Mouse (Mus musculus) liver, adult 2 months (tissue): ENCODE data around the gene LTO1. TPM values are rescaled to one million over a fixed set of nuclear protein-coding genes. Genes with fewer than 3 reads are reported as not detected.
"Not testable (repeated sequence)": the region's sequence is repeated elsewhere in the genome, so short reads cannot be mapped to it uniquely, and the experiment has no call there.

Source experiments
- DNase-seq: peaks from one replicate; pipeline ENCODE4 v3.0.0-alpha.2; 2011; ENCODE audit warnings: low read depth, low spot score; ENCODE audit errors: extremely low read depth
- H3K27ac ChIP-seq: fragments of 200-500 bp; replicated peaks from 2 replicates; pipeline ENCODE4 v1.5.1; 2012; ENCODE audit warnings: low read depth, mild to moderate bottlenecking, control low read depth, inconsistent platforms, low read length; ENCODE audit not compliant: insufficient read depth
- H3K27me3 ChIP-seq: fragments of 200-500 bp; 2 replicates; pipeline ENCODE4 v1.6.1; 2012; ENCODE audit warnings: mild to moderate bottlenecking, moderate library complexity, low read length, inconsistent platforms; ENCODE audit not compliant: control insufficient read depth, insufficient read depth
- H3K36me3 ChIP-seq: fragments of 200-500 bp; 2 replicates; pipeline ENCODE4 v1.6.1; 2012; ENCODE audit warnings: low read length, inconsistent platforms; ENCODE audit not compliant: control insufficient read depth, insufficient read depth
- H3K4me1 ChIP-seq: fragments of 200-500 bp; 2 replicates; pipeline ENCODE4 v1.6.1; 2011; ENCODE audit warnings: low read length; ENCODE audit not compliant: control insufficient read depth, insufficient read depth
- H3K4me3 ChIP-seq: fragments of 200-500 bp; 2 replicates; pipeline ENCODE4 v1.5.1; 2011; ENCODE audit warnings: low read depth, mild to moderate bottlenecking, control low read depth, low read length, moderate library complexity; ENCODE audit not compliant: insufficient read depth
- H3K79me2 ChIP-seq: fragments of 200-500 bp; 2 replicates; pipeline ENCODE4 v1.6.1; 2012; ENCODE audit warnings: inconsistent platforms, mild to moderate bottlenecking, low read length, moderate library complexity; ENCODE audit not compliant: control insufficient read depth, insufficient read depth
- H3K9ac ChIP-seq: fragments of 200-500 bp; 2 replicates; pipeline ENCODE4 v1.6.1; 2012; ENCODE audit warnings: low read depth, mild to moderate bottlenecking, control low read depth, inconsistent platforms, low read length
- CTCF ChIP-seq: fragments of 200-500 bp; IDR thresholded peaks from 2 replicates; pipeline ENCODE4 v1.5.1; 2011; ENCODE audit warnings: low read depth, low read length, control low read depth
- POLR2A ChIP-seq: fragments of 200-500 bp; IDR thresholded peaks from 2 replicates; pipeline ENCODE4 v1.6.1; 2011; ENCODE audit warnings: low read length, control low read depth; ENCODE audit not compliant: insufficient read depth; ENCODE audit errors: extremely low read depth
- WGBS: fragments of 180-500 bp; shearing (Covaris S2); methylation state at CpG from one replicate; pipeline ENCODE4 v1.1.7; 2018; 5-methylcytosine and 5-hydroxymethylcytosine counted together
- polyA plus RNA-seq: library from polyadenylated mRNA; depleted of rRNA; stranded (reverse); fragments of >200 nt; gene quantifications from 2 replicates; pipeline ENCODE4 v1.2.3, GENCODE M21; 2012
- total RNA-seq: library from RNA; depleted of rRNA; stranded (reverse); fragments of >200 nt; gene quantifications from 2 replicates; pipeline ENCODE4 v1.2.3, GENCODE M21; 2014

The LTO1 gene
- total and polyA plus RNA-seq, 2 experiments: 8.9 to 11.2 TPM

- H3K36me3 ChIP-seq: no peaks in the 10 kb centered on the region
- TF ChIP-seq CTCF (no peak), POLR2A (no peak)
- no peaks in the 10 kb centered on the region for H3K79me2 ChIP-seq
- DNase-seq: no peak
- no peak overlapping the region for H3K27ac ChIP-seq
- 100% methylated on average over 1 of the region's 1 CpGs for WGBS
- no peak overlapping the region for H3K4me3 ChIP-seq
- no peak overlapping the region for H3K9ac ChIP-seq
- H3K4me1 ChIP-seq: no peaks in the 10 kb centered on the region
- H3K27me3 ChIP-seq: no peaks in the 10 kb centered on the region
These were observed 36.5 kb upstream of the LTO1 start for GRCm38 (mm10) chr7:144878401-144878800.

- TF ChIP-seq CTCF (no peak), POLR2A (no peak)
- H3K36me3 ChIP-seq: no peaks in the 10 kb centered on the region
- WGBS: 74% methylated on average over 2 of the region's 2 CpGs
- no peaks in the 10 kb centered on the region for H3K79me2 ChIP-seq
- H3K27ac ChIP-seq: no peak overlapping the region
- no peaks in the 10 kb centered on the region for H3K4me1 ChIP-seq
- no peak overlapping the region for H3K9ac ChIP-seq
- no peak for DNase-seq
- no peaks in the 10 kb centered on the region for H3K27me3 ChIP-seq
- no peak overlapping the region for H3K4me3 ChIP-seq
These were observed 31.8 kb upstream of the LTO1 start for GRCm38 (mm10) chr7:144883106-144883505.

- no peak for DNase-seq
- TF ChIP-seq POLR2A (no peak), CTCF (0 out of 2 replicates have a peak, but pooled peaks have one; percentile 7)
- no peak overlapping the region for H3K9ac ChIP-seq
- 76% methylated on average over 2 of the region's 2 CpGs for WGBS
- H3K36me3 ChIP-seq: no peaks in the 10 kb centered on the region
- H3K4me1 ChIP-seq: no peaks in the 10 kb centered on the region
- no peak overlapping the region for H3K4me3 ChIP-seq
- no peak overlapping the region for H3K27ac ChIP-seq
- peaks cover 7% of the 10 kb centered on the region; the same call in 1 of the 2 replicates for H3K27me3 ChIP-seq
- no peaks in the 10 kb centered on the region for H3K79me2 ChIP-seq
These were observed 27.2 kb upstream of the LTO1 start for GRCm38 (mm10) chr7:144887672-144888071.

- DNase-seq: no peak
- TF ChIP-seq POLR2A (no peak), CTCF (no peak)
- WGBS: 15% methylated on average over 18 of the region's 18 CpGs
- Histone ChIP-seq H3K9ac (no peak overlapping the region), H3K27me3 (peaks cover 7% of the 10 kb centered on the region; the same call in 1 of the 2 replicates), H3K79me2 (no peaks in the 10 kb centered on the region), H3K36me3 (no peaks in the 10 kb centered on the region), H3K4me1 (no peaks in the 10 kb centered on the region), H3K4me3 (no peak overlapping the region), H3K27ac (no peak overlapping the region)
These were observed 26.2 kb upstream of the LTO1 start for GRCm38 (mm10) chr7:144888564-144889299.

GRCm38 (mm10) chr7:144890661-144891060 is 24.2 kb upstream of the LTO1 start:
- not testable (repeated sequence) for H3K27me3 ChIP-seq, H3K27ac ChIP-seq, H3K79me2 ChIP-seq, H3K4me1 ChIP-seq, H3K4me3 ChIP-seq, H3K9ac ChIP-seq, H3K36me3 ChIP-seq, DNase-seq
- 100% methylated on average over 1 of the region's 1 CpGs for WGBS

GRCm38 (mm10) chr7:144891863-144892262 is 23.0 kb upstream of the LTO1 start:
- Histone ChIP-seq H3K27ac (no peak overlapping the region), H3K36me3 (no peaks in the 10 kb centered on the region), H3K79me2 (no peaks in the 10 kb centered on the region), H3K27me3 (peaks cover 15% of the 10 kb centered on the region), H3K9ac (no peak overlapping the region), H3K4me3 (no peak overlapping the region), H3K4me1 (no peaks in the 10 kb centered on the region)
- DNase-seq: no peak
- 83% methylated on average over 2 of the region's 2 CpGs for WGBS
- no peak for TF ChIP-seq CTCF
